ENCODE assay signal across 8 mouse cellular contexts in the genomic region with DNA sequence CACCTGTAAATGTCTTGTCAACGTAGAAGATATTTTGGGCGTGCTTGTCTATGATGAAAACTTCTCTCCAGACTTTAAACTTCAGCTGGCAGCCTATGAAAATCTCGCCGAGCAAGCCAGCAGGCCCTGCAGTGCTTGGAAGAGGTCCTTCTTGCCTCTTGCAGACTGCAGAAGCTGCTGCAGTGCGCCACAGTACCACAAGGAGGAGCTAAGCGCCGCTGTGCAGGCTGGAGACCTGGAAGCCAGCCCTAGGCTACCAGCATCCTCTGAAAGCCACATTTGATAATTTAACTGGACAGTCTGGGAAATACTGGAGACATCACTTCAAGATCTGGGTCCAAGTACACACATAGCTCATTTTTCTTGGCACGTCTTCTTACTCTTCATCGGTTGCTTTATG. TPM values are rescaled to one million over a fixed set of nuclear protein-coding genes. Genes with fewer than 3 reads are reported as not detected.
A peak's percentile ranks its signal among the peaks of the same experiment; 100 is the strongest.
DNase-seq lines count a peak whose midpoint lies in the region; ATAC-seq lines count a peak whose summit lies in the region.

No protein-coding gene starts in this region.

- no peaks in the 10 kb centered on the region for H3K4me1 ChIP-seq in limb, embryonic 11.5 days (ENCODE audit: control insufficient read depth, insufficient read depth, low read length)

- no peaks in the 10 kb centered on the region for H3K9me3 ChIP-seq in limb, embryonic 11.5 days (ENCODE audit: control insufficient read depth, low read length)

- WGBS in limb, embryonic 11.5 days = 15% methylated on average over 9 of the region's 9 CpGs

- no peaks in the 10 kb centered on the region for H3K27me3 ChIP-seq in limb, embryonic 11.5 days (ENCODE audit: control insufficient read depth, insufficient read depth, low read length)

- no peak overlapping the region for H3K4me2 ChIP-seq in limb, embryonic 11.5 days (ENCODE audit: low read depth, severe bottlenecking)

- no peak overlapping the region for H3K27ac ChIP-seq in limb, embryonic 11.5 days (replicated peaks; ENCODE audit: low read depth, low read length)

- H3K36me3 ChIP-seq in limb, embryonic 11.5 days (ENCODE audit: control insufficient read depth, insufficient read depth, low read length) = no peaks in the 10 kb centered on the region

- DNase-seq in 3T3-L1 (ENCODE audit: low read depth, low spot score) = peak; percentile 88
- DNase-seq in adrenal gland, adult 18-20 months (ENCODE audit: low spot score in 2 of 2) = peak; percentile 73 to 84
- peak; percentile 84 for DNase-seq in embryo, embryonic 10.5 days (ENCODE audit: low spot score)
- DNase-seq in gastrocnemius, postnatal 25 days = peak; percentile 61
- peak; percentile 67 to 90 for DNase-seq in kidney, adult 8-10 months
- peak; percentile 87 for DNase-seq in limb, embryonic 11.5 days (ENCODE audit: low spot score)
- peak; percentile 76 to 91 for DNase-seq in spleen, postnatal 4 days (ENCODE audit: low spot score in 2 of 2)

- H3K9ac ChIP-seq in limb, embryonic 11.5 days (ENCODE audit: low read length) = no peak overlapping the region

- no peak overlapping the region for H3K4me3 ChIP-seq in limb, embryonic 11.5 days (ENCODE audit: low read depth, low read length)

- ATAC-seq in limb, embryonic 11.5 days (ENCODE audit: insufficient number of reproducible peaks, low FRiP score, low TSS enrichment, low read depth) = 0 out of 2 replicates have a peak, but pooled peaks have one; percentile 57
- peak; percentile 79; the same call in 1 of the 2 replicates for ATAC-seq in monocyte, adult 5-6 weeks (replicated peaks; ENCODE audit: insufficient number of reproducible peaks, low FRiP score, low TSS enrichment, poor library complexity, severe bottlenecking)

RNA-seq across cellular contexts. Expression of a gene that starts 10.0 kb away (rescaled TPM):
- 100 to 1,000 TPM; 107 to 126 TPM for total RNA-seq in adrenal gland, adult 18-20 months (2021)
- 10 to 100 TPM; 89.1 to 93.3 TPM for total RNA-seq in gastrocnemius, postnatal 25 days (2021)
- polyA plus RNA-seq in limb, embryonic 11.5 days (2014; fragmentation: Nextera tagmentation; extraction: Ambion mirVana) = 72.2 and 73.1 TPM in 2 replicates
- total RNA-seq in monocyte, adult 5-6 weeks (2017) = 37.0 to 88.3 TPM (median 55.0 TPM) in 3 replicates

RNA-seq across cellular contexts. Expression of a gene that starts 55.5 kb away (rescaled TPM):
- total RNA-seq in adrenal gland, adult 18-20 months (2021) = 10 to 100 TPM; 45.3 to 49.3 TPM
- total RNA-seq in gastrocnemius, postnatal 25 days (2021) = 1 to 10 TPM; 6.2 to 7.2 TPM
- polyA plus RNA-seq in limb, embryonic 11.5 days (2014; fragmentation: Nextera tagmentation; extraction: Ambion mirVana) = 22.9 and 27.6 TPM in 2 replicates
- total RNA-seq in monocyte, adult 5-6 weeks (2017) = 80.8 to 102 TPM (median 99.0 TPM) in 3 replicates

Comparison
In these comparisons a context has a peak if more than half of its experiments do, and no peak if none do; other contexts are left out.
1. RNA of a gene that starts 55.5 kb away (total RNA-seq): 80.8 to 102 TPM in monocyte, adult 5-6 weeks and 45.3 to 49.3 TPM in adrenal gland, adult 18-20 months; 6.2 to 7.2 TPM in gastrocnemius, postnatal 25 days; every median in the first group is over 4 times any median in the second.
2. Peak in every context shown above with its lines, with median percentiles within 50 percentile points of each other: DNase-seq.